Mouse (Mus musculus): ENCODE measurements around the gene Slc7a11.

DNA sequence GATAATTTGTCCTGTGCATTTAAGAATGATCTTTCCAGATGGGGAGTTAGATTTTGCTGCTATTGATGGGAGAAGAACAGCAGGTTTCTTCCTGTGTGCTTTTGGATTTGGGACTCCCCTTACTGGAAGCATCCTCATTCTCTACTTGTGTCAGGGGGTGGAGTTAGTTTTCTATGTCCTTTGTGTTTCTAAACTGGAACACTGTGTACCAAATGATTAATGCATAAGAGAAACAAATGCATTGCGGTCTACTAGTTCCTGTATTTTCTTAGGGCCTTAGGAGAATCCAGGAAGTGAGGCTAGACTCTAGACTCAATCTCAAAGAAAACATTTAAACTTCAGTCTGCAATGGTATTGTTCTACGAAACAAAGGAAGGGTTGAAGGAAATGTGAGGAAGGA lies 122.6 kb downstream of the Slc7a11 start:
- TF ChIP-seq CTCF (IDR thresholded peaks at IDR 0.05; ENCODE audit: low read depth, low read length) = no peak
- TF ChIP-seq POLR2A (IDR thresholded peaks at IDR 0.05; ENCODE audit: borderline replicate concordance, low read depth, low read length) = no peak

Data from bone marrow macrophage, adult 2 months (primary cell).